Mouse (Mus musculus): Measurements from ENCODE around the gene Cfap99.

The Cfap99 gene

GRCm38 (mm10) chr5:34330136-34330535, 41.7 kb downstream of the Cfap99 start:
- no peak for DNase-seq (ENCODE audit: low read depth, low spot score)

GRCm38 (mm10) chr5:34334081-34334480, 45.7 kb downstream of the Cfap99 start:
- DNase-seq (ENCODE audit: low read depth, low spot score): no peak

GRCm38 (mm10) chr5:34335539-34336096, 47.2 kb downstream of the Cfap99 start:
- DNase-seq (ENCODE audit: low read depth, low spot score): no peak

GRCm38 (mm10) chr5:34336097-34336774, 47.8 kb downstream of the Cfap99 start, which contains the start of gene Rnf4:
Rnf4 (plus strand) TSS chr5:34336289.
- DNase-seq (ENCODE audit: low read depth, low spot score): peak; percentile 95

DNA sequence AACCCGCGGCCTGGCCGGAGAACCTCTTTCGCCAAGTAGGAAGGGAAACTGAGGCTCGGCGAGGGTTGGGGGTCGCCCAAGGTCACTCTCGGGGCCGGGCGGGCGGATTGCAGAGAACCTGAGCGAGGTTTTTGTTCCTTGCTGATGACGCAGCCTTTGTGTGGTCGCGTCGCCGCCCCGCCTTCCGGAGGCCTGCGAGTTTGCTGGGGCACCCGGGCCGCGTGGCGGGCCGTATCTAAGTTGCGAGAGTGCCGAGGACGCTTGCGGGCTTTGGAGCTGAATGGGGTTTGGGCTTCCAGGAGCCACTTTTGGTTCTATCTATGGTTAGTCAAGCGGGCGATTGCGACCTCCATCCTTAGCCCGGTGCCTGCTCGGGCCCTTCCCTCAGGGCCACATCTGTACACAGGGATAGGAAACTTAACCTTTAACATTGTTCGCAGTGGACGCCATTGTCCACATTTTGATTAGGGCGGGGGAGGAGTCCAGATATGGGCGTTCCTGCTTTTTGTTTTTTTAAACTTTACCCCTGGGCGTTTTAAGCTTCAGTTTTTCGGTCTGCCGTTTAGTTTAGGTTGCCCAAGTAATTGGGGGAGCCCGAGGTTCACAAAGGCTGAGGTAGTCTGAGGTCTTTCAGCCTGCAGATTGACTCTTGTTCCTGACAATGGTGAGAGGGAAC, 48.5 kb downstream of the Cfap99 start:
- peak; percentile 48 for DNase-seq (ENCODE audit: low read depth, low spot score)

DNA sequence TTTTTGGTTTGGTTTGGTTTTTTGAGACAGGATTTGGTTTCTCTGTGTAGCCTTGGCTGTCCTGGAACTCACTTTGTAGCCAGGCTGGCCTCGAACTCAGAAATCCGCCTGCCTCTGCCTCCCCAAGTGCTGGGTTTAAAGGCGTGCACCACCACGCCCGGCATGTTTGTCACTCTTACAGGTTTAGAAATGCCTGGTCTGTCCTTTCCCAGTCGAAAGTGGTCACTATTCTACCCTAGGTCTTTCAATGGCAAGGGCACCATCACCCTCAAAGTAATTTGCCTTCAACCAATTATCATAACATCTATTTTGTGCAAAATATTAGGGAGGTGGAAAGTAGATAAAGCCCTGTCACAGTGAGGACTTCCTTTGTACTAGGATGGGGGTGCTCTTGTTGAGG, 51.8 kb downstream of the Cfap99 start:
- no peak for DNase-seq (ENCODE audit: low read depth, low spot score)

- DNase-seq (ENCODE audit: low read depth, low spot score): no peak
Observed at GRCm38 (mm10) chr5:34352084-34352631, 63.8 kb downstream of the Cfap99 start.

DNA sequence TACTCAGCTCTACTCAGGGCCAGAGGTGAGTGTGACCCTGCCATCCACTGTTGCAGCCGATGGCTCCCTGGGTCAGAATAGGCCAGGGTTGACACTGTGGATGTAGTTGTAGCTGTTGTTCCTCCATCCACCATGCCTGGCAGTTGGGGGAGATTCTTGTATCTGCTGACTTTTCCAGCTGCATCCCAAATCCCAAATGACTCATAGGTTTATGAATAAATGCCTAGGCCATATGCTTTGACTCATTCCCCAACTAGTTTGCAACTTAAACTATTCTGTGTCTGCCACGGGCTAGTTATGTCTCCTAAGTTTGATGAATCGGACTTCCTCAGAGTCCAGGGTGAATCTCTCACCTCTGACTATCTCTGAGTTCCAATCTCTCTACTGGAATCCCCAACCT, 71.9 kb downstream of the Cfap99 start:
- no peak for DNase-seq (ENCODE audit: low read depth, low spot score)

DNA sequence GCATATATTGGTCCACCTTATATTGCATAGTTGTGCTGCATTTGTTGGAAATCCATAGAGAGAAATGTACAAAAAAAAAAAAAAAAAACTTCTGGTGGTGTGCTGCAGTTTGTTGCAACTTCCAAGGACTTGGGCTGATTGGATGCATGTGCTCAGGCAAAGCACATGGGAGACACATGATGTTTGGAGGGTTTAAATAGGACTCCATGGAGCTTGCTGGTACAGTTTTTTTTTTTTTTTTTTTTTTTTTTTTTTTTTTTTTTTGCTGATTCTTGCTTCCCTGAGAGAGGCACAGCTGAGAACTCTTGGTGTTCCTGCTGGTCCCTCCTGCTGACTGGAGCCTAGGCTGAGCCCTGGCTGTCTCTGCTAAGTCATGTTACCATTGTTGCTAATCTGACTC, 74.7 kb downstream of the Cfap99 start:
- no peak for DNase-seq (ENCODE audit: low read depth, low spot score)

DNA sequence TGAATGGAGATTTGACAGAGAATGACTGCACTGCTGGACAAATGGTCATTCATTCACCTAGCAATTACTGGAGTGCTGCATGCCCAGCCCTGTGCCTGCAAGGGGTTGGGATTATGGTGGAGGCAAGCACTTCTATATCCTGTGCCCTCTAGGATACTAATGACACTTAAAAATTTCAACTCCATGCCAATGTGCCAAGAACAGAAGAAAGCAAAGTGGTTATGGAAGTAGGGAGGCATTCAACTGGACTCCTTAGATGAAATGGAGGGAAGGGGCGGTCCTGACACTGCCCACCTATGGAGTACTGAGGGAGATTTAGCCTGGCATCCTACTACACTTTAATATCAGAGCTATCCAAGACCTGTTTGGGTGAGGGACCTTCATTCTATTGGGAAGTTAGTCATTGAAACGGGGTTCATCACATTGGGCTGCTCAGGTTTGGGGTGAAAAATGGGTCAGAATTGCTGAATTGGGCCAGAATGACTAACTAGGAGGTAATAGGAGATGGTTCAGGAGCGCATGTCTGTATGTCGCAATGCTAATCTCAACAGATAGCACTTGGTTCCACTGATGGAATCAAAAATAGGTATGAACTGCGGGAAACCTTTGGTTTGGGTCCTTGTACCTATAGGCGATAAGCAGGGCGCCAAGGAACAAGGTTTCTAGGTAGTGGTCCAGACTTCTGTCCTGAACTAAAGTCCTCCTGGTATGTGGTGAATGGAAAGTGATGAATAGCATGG, 80.3 kb downstream of the Cfap99 start:
- no peak for DNase-seq (ENCODE audit: low read depth, low spot score)

GRCm38 (mm10) chr5:34369341-34370021, 81.1 kb downstream of the Cfap99 start, which contains the start of gene Fam193a:
Fam193a (plus strand) TSS chr5:34369933.
- peak; percentile 93 for DNase-seq (ENCODE audit: low read depth, low spot score)

- no peak for DNase-seq (ENCODE audit: low read depth, low spot score)
Observed at GRCm38 (mm10) chr5:34370022-34370823, 81.8 kb downstream of the Cfap99 start.

DNA sequence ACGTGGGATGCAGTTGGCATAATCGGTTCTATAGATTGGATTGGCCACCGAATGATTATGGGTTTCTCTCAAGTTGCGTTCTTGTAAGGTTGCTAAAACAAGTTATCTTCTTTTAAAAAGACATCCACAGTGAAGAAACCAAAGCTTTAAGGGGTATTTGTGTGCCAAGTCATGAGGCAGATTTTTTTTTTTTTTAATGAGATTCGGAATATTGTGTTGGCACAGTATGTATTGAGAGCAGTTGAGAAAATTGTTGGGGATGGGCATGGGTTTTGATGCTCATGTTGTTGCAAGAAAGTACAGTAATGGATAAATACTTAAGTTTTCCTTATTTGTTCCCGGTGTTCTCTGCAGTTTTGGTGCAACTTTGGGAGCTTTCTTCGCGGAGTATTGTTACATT, 82.4 kb downstream of the Cfap99 start:
- DNase-seq (ENCODE audit: low read depth, low spot score): no peak

DNA sequence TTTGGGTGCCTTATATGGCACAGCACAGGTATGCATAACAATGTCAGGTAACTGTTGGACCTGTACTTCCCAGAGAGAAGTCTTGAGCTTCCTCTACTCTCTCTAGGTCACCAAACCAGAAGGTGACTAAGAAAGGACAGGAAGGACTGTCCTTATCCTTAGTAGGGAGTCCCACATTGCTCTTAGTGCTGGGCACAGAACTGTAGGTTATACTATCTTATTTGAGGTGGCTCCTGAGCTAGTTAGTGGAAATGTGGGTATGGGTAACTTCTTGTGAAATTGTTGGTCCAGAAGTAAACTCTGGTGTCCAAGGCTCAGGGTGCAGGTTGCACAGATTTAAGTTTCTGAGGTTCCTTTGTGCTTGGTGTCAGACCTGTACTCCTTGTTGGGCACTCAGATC, 83.7 kb downstream of the Cfap99 start:
- DNase-seq (ENCODE audit: low read depth, low spot score): no peak

DNA sequence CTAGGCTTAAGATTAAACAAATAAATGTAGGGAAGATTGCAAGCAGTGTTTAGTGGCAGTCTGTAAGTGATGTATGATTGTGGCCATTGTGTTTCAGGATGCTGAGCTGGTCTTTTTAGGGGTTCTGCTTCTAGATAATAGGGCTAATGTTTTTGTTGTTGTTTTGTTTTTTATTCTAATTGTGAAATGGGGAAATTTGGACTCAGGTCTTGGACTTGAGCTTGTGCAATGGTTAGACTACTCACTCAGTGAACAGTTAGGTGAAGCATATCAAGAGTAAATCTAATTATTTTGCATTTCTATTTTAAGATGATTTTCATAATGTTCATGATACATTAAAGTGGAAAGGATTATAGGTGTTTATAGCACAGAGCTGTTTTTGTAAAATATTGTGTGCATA, 84.1 kb downstream of the Cfap99 start:
- DNase-seq (ENCODE audit: low read depth, low spot score): no peak

Measured in embryo, embryonic 11.5 days (tissue).